Mouse (Mus musculus): ENCODE data around the gene Ints7.

Gene Ints7

GRCm38 (mm10) chr1:191634116-191634515 lies 58.7 kb downstream of the Ints7 start:
- no peak for DNase-seq

- no peak for DNase-seq
Measured at GRCm38 (mm10) chr1:191638404-191638803, 63.0 kb downstream of the Ints7 start.

GRCm38 (mm10) chr1:191639200-191639807 lies 63.9 kb downstream of the Ints7 start:
- DNase-seq = no peak

- DNase-seq = no peak
Measured at GRCm38 (mm10) chr1:191640146-191640545, 64.7 kb downstream of the Ints7 start.

- no peak for DNase-seq
Measured at GRCm38 (mm10) chr1:191640848-191641247, 65.4 kb downstream of the Ints7 start.

GRCm38 (mm10) chr1:191641438-191641837 lies 66.0 kb downstream of the Ints7 start:
- DNase-seq = no peak

GRCm38 (mm10) chr1:191642903-191643302 lies 67.5 kb downstream of the Ints7 start:
- DNase-seq = no peak

GRCm38 (mm10) chr1:191645921-191646320 lies 70.5 kb downstream of the Ints7 start:
- no peak for DNase-seq

GRCm38 (mm10) chr1:191647590-191647989 lies 72.2 kb downstream of the Ints7 start:
- DNase-seq = no peak

- no peak for DNase-seq
Measured at GRCm38 (mm10) chr1:191659441-191659840, 84.0 kb downstream of the Ints7 start.

- DNase-seq = no peak
Measured at GRCm38 (mm10) chr1:191661019-191661796, 85.8 kb downstream of the Ints7 start.

- DNase-seq = no peak
Measured at GRCm38 (mm10) chr1:191662178-191662898, 86.9 kb downstream of the Ints7 start.

GRCm38 (mm10) chr1:191662899-191663500 lies 87.6 kb downstream of the Ints7 start:
- DNase-seq = no peak

- no peak for DNase-seq
Measured at GRCm38 (mm10) chr1:191663603-191664002, 88.2 kb downstream of the Ints7 start.

GRCm38 (mm10) chr1:191666351-191666750 lies 90.9 kb downstream of the Ints7 start:
- DNase-seq = no peak

GRCm38 (mm10) chr1:191668030-191668429 lies 92.6 kb downstream of the Ints7 start:
- no peak for DNase-seq

Data from cerebellum, adult 9-11 months (tissue).